Mouse (Mus musculus): ENCODE data around the gene Gm20388. TPM values are rescaled to one million over a fixed set of nuclear protein-coding genes. Genes with fewer than 3 reads are reported as not detected.
"Not testable (repeated sequence)": the region's sequence is repeated elsewhere in the genome, so short reads cannot be mapped to it uniquely, and the experiment has no call there.

Gene Gm20388
- polyA plus RNA-seq, 1 experiment from 2014 or later: not detected

- 81% methylated on average over 9 of the region's 9 CpGs for WGBS
- no peak for ATAC-seq (ENCODE audit: insufficient number of reproducible peaks, insufficient read depth, low FRiP score, low read depth)
- no peaks in the 10 kb centered on the region for H3K27me3 ChIP-seq (ENCODE audit: control insufficient read depth, insufficient read depth, low read length)
- H3K4me1 ChIP-seq (ENCODE audit: control insufficient read depth in 2 of 2, insufficient read depth in 2 of 2, low read length in 2 of 2): no peaks in the 10 kb centered on the region
- H3K27ac ChIP-seq (replicated peaks in 1 of 2; ENCODE audit: control insufficient read depth in 1 of 2, insufficient read depth in 1 of 2, low read depth in 2 of 2, low read length in 2 of 2): no peak overlapping the region
- H3K36me3 ChIP-seq (ENCODE audit: control insufficient read depth, insufficient read depth, low read length): peaks cover 80% of the 10 kb centered on the region
- no peak overlapping the region for H3K9ac ChIP-seq (ENCODE audit: low read length)
- no peak overlapping the region for H3K4me3 ChIP-seq (ENCODE audit: control insufficient read depth in 1 of 2, insufficient read depth in 1 of 2, low read depth in 1 of 2, low read length in 2 of 2)
- H3K4me2 ChIP-seq (ENCODE audit: low read length): no peak overlapping the region
- H3K9me3 ChIP-seq (ENCODE audit: control insufficient read depth, low read length): no peaks in the 10 kb centered on the region
Measured at GRCm38 (mm10) chr8:123960056-123960455, 4049.4 kb downstream of the Gm20388 start.

- H3K27ac ChIP-seq (replicated peaks in 1 of 2; ENCODE audit: control insufficient read depth in 1 of 2, insufficient read depth in 1 of 2, low read depth in 2 of 2, low read length in 2 of 2); H3K4me1 ChIP-seq (ENCODE audit: control insufficient read depth in 2 of 2, insufficient read depth in 2 of 2, low read length in 2 of 2); H3K9me3 ChIP-seq (ENCODE audit: control insufficient read depth, low read length); H3K9ac ChIP-seq (ENCODE audit: low read length); H3K27me3 ChIP-seq (ENCODE audit: control insufficient read depth, insufficient read depth, low read length); ATAC-seq (ENCODE audit: insufficient number of reproducible peaks, insufficient read depth, low FRiP score, low read depth); H3K4me2 ChIP-seq (ENCODE audit: low read length); H3K4me3 ChIP-seq (ENCODE audit: control insufficient read depth in 1 of 2, insufficient read depth in 1 of 2, low read depth in 1 of 2, low read length in 2 of 2): not testable (repeated sequence)
- 84% methylated on average over 5 of the region's 5 CpGs for WGBS
- H3K36me3 ChIP-seq (ENCODE audit: control insufficient read depth, insufficient read depth, low read length): peaks cover 77% of the 10 kb centered on the region
Measured at GRCm38 (mm10) chr8:123960556-123960955, 4049.9 kb downstream of the Gm20388 start.

GRCm38 (mm10) chr8:123961371-123961770 is 4050.7 kb downstream of the Gm20388 start:
- H3K9ac ChIP-seq (ENCODE audit: low read length): no peak overlapping the region
- no peak overlapping the region for H3K4me3 ChIP-seq (ENCODE audit: control insufficient read depth in 1 of 2, insufficient read depth in 1 of 2, low read depth in 1 of 2, low read length in 2 of 2)
- ATAC-seq (ENCODE audit: insufficient number of reproducible peaks, insufficient read depth, low FRiP score, low read depth): no peak
- H3K27me3 ChIP-seq (ENCODE audit: control insufficient read depth, insufficient read depth, low read length): no peaks in the 10 kb centered on the region
- H3K27ac ChIP-seq (replicated peaks in 1 of 2; ENCODE audit: control insufficient read depth in 1 of 2, insufficient read depth in 1 of 2, low read depth in 2 of 2, low read length in 2 of 2): no peak overlapping the region
- no peaks in the 10 kb centered on the region for H3K4me1 ChIP-seq (ENCODE audit: control insufficient read depth in 2 of 2, insufficient read depth in 2 of 2, low read length in 2 of 2)
- 87% methylated on average over 1 of the region's 1 CpGs for WGBS
- H3K4me2 ChIP-seq (ENCODE audit: low read length): no peak overlapping the region
- H3K9me3 ChIP-seq (ENCODE audit: control insufficient read depth, low read length): no peaks in the 10 kb centered on the region
- peaks cover 76% of the 10 kb centered on the region for H3K36me3 ChIP-seq (ENCODE audit: control insufficient read depth, insufficient read depth, low read length)

- WGBS: 72% methylated on average over 2 of the region's 2 CpGs
- H3K9ac ChIP-seq (ENCODE audit: low read length): no peak overlapping the region
- H3K4me2 ChIP-seq (ENCODE audit: low read length): no peak overlapping the region
- ATAC-seq (ENCODE audit: insufficient number of reproducible peaks, insufficient read depth, low FRiP score, low read depth): no peak
- H3K36me3 ChIP-seq (ENCODE audit: control insufficient read depth, insufficient read depth, low read length): peaks cover 46% of the 10 kb centered on the region
- H3K27ac ChIP-seq (replicated peaks in 1 of 2; ENCODE audit: control insufficient read depth in 1 of 2, insufficient read depth in 1 of 2, low read depth in 2 of 2, low read length in 2 of 2): no peak overlapping the region
- H3K27me3 ChIP-seq (ENCODE audit: control insufficient read depth, insufficient read depth, low read length): no peaks in the 10 kb centered on the region
- no peaks in the 10 kb centered on the region for H3K9me3 ChIP-seq (ENCODE audit: control insufficient read depth, low read length)
- no peak overlapping the region for H3K4me3 ChIP-seq (ENCODE audit: control insufficient read depth in 1 of 2, insufficient read depth in 1 of 2, low read depth in 1 of 2, low read length in 2 of 2)
- H3K4me1 ChIP-seq (ENCODE audit: control insufficient read depth in 2 of 2, insufficient read depth in 2 of 2, low read length in 2 of 2): no peaks in the 10 kb centered on the region
Measured at GRCm38 (mm10) chr8:123966896-123967295, 4056.3 kb downstream of the Gm20388 start.

- no peak overlapping the region for H3K27ac ChIP-seq (replicated peaks in 1 of 2; ENCODE audit: control insufficient read depth in 1 of 2, insufficient read depth in 1 of 2, low read depth in 2 of 2, low read length in 2 of 2)
- no peak overlapping the region for H3K4me2 ChIP-seq (ENCODE audit: low read length)
- H3K9ac ChIP-seq (ENCODE audit: low read length): no peak overlapping the region
- peaks cover 12% of the 10 kb centered on the region; the same call in 1 of the 2 replicates for H3K36me3 ChIP-seq (ENCODE audit: control insufficient read depth, insufficient read depth, low read length)
- no peaks in the 10 kb centered on the region for H3K27me3 ChIP-seq (ENCODE audit: control insufficient read depth, insufficient read depth, low read length)
- no peaks in the 10 kb centered on the region for H3K9me3 ChIP-seq (ENCODE audit: control insufficient read depth, low read length)
- H3K4me1 ChIP-seq (ENCODE audit: control insufficient read depth in 2 of 2, insufficient read depth in 2 of 2, low read length in 2 of 2): peaks cover 8 to 11% of the 10 kb centered on the region in 2 experiments
- H3K4me3 ChIP-seq (ENCODE audit: control insufficient read depth in 1 of 2, insufficient read depth in 1 of 2, low read depth in 1 of 2, low read length in 2 of 2): no peak overlapping the region
- no peak for ATAC-seq (ENCODE audit: insufficient number of reproducible peaks, insufficient read depth, low FRiP score, low read depth)
- WGBS: 83% methylated on average over 1 of the region's 1 CpGs
Measured at GRCm38 (mm10) chr8:123973495-123973894, 4062.9 kb downstream of the Gm20388 start.

- Histone ChIP-seq H3K4me2 (ENCODE audit: low read length) (peak overlapping the region; percentile 51), H3K4me3 (ENCODE audit: control insufficient read depth in 1 of 2, insufficient read depth in 1 of 2, low read depth in 1 of 2, low read length in 2 of 2) (no peak overlapping the region), H3K4me1 (ENCODE audit: control insufficient read depth in 2 of 2, insufficient read depth in 2 of 2, low read length in 2 of 2) (peaks cover 25 to 31% of the 10 kb centered on the region in 2 experiments), H3K36me3 (ENCODE audit: control insufficient read depth, insufficient read depth, low read length) (no peaks in the 10 kb centered on the region), H3K9ac (ENCODE audit: low read length) (no peak overlapping the region; the same call in 1 of the 2 replicates), H3K27me3 (ENCODE audit: control insufficient read depth, insufficient read depth, low read length) (no peaks in the 10 kb centered on the region), H3K27ac (replicated peaks in 1 of 2; ENCODE audit: control insufficient read depth in 1 of 2, insufficient read depth in 1 of 2, low read depth in 2 of 2, low read length in 2 of 2) (peak overlapping the region in 1 of 2 experiments; percentile 65; a peak in 3 of 4 replicates), H3K9me3 (ENCODE audit: control insufficient read depth, low read length) (no peaks in the 10 kb centered on the region)
- ATAC-seq (ENCODE audit: insufficient number of reproducible peaks, insufficient read depth, low FRiP score, low read depth): no peak
- 84% methylated on average over 4 of the region's 4 CpGs for WGBS
Measured at GRCm38 (mm10) chr8:123977499-123977898, 4066.9 kb downstream of the Gm20388 start.

- peak overlapping the region; percentile 31; the same call in 1 of the 2 replicates for H3K9ac ChIP-seq (ENCODE audit: low read length)
- H3K27ac ChIP-seq (replicated peaks in 1 of 2; ENCODE audit: control insufficient read depth in 1 of 2, insufficient read depth in 1 of 2, low read depth in 2 of 2, low read length in 2 of 2): peak overlapping the region; percentile 65 to 69
- no peaks in the 10 kb centered on the region for H3K27me3 ChIP-seq (ENCODE audit: control insufficient read depth, insufficient read depth, low read length)
- no peaks in the 10 kb centered on the region for H3K9me3 ChIP-seq (ENCODE audit: control insufficient read depth, low read length)
- no peak overlapping the region for H3K4me3 ChIP-seq (ENCODE audit: control insufficient read depth in 1 of 2, insufficient read depth in 1 of 2, low read depth in 1 of 2, low read length in 2 of 2)
- ATAC-seq (ENCODE audit: insufficient number of reproducible peaks, insufficient read depth, low FRiP score, low read depth): no peak
- WGBS: 19% methylated on average over 14 of the region's 14 CpGs
- H3K36me3 ChIP-seq (ENCODE audit: control insufficient read depth, insufficient read depth, low read length): no peaks in the 10 kb centered on the region
- peak overlapping the region; percentile 51 for H3K4me2 ChIP-seq (ENCODE audit: low read length)
- H3K4me1 ChIP-seq (ENCODE audit: control insufficient read depth in 2 of 2, insufficient read depth in 2 of 2, low read length in 2 of 2): peaks cover 25 to 31% of the 10 kb centered on the region in 2 experiments
Measured at GRCm38 (mm10) chr8:123978166-123978838, 4067.7 kb downstream of the Gm20388 start.

- Histone ChIP-seq H3K4me3 (ENCODE audit: control insufficient read depth in 1 of 2, insufficient read depth in 1 of 2, low read depth in 1 of 2, low read length in 2 of 2) (no peak overlapping the region), H3K4me1 (ENCODE audit: control insufficient read depth in 2 of 2, insufficient read depth in 2 of 2, low read length in 2 of 2) (peaks cover 25 to 31% of the 10 kb centered on the region in 2 experiments), H3K27me3 (ENCODE audit: control insufficient read depth, insufficient read depth, low read length) (no peaks in the 10 kb centered on the region), H3K4me2 (ENCODE audit: low read length) (peak overlapping the region; percentile 51), H3K36me3 (ENCODE audit: control insufficient read depth, insufficient read depth, low read length) (no peaks in the 10 kb centered on the region), H3K27ac (replicated peaks in 1 of 2; ENCODE audit: control insufficient read depth in 1 of 2, insufficient read depth in 1 of 2, low read depth in 2 of 2, low read length in 2 of 2) (peak overlapping the region; percentile 65 to 69), H3K9ac (ENCODE audit: low read length) (peak overlapping the region; percentile 31; the same call in 1 of the 2 replicates), H3K9me3 (ENCODE audit: control insufficient read depth, low read length) (no peaks in the 10 kb centered on the region)
- ATAC-seq (ENCODE audit: insufficient number of reproducible peaks, insufficient read depth, low FRiP score, low read depth): no peak
- 8% methylated on average over 8 of the region's 8 CpGs for WGBS
Measured at GRCm38 (mm10) chr8:123978926-123979325, 4068.3 kb downstream of the Gm20388 start.

All from heart, embryonic 14.5 days (tissue).